Mouse (Mus musculus): ENCODE measurements around the gene Siah2. TPM values are rescaled to one million over a fixed set of nuclear protein-coding genes. Genes with fewer than 3 reads are reported as not detected.

Gene Siah2
- polyA plus RNA-seq, 1 experiment from 2014 or later: 7.4 TPM

DNA sequence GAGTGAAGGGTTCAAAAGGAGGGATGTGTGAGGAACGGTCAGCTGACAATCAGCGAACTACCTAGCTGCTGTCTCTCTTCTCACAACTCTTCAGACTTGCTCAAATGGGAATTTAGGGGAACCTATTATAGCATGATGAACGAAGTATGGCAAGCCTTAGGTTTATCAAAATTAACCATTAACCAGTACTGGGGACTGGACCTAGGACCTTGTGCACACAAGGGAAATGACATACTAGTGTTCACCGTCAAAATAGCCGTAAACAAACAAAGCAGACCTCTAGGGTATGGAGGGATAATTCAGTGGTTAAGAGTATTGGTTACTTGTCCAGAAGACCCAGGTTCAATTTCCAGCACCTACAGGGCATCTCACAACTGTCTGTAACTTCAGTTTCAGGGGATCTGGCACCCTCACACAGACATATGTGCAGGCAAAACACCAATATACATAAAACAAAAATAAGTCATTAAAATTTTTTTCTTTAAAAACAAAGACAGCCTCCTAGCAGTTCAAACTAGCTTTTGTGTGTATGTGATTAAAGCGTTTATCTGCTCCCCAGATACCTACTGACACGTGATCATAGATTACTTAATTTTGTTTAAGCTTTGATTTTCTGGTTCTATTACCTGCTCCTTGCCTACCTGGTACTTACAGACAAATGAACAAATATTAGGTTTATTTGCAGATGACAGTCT lies 11.1 kb downstream of the Siah2 start:
- H3K9ac ChIP-seq: no peak overlapping the region
- DNase-seq (no peak), ATAC-seq (ENCODE audit: insufficient read depth) (no peak)
- no peak overlapping the region for H3K4me3 ChIP-seq (ENCODE audit: low read depth, low read length)
- H3K4me2 ChIP-seq: no peak overlapping the region
- WGBS: 67% methylated on average over 7 of the region's 7 CpGs
- no peak for TF ChIP-seq CTCF (IDR thresholded peaks at IDR 0.05; ENCODE audit: low read depth)
- no peaks in the 10 kb centered on the region for H3K36me3 ChIP-seq (ENCODE audit: insufficient read depth)
- no peaks in the 10 kb centered on the region for H3K9me3 ChIP-seq (ENCODE audit: low read depth, low read length)
- H3K27me3 ChIP-seq (ENCODE audit: insufficient read depth, low read length): no peaks in the 10 kb centered on the region
- no peak overlapping the region for H3K27ac ChIP-seq (ENCODE audit: low read depth)
- H3K4me1 ChIP-seq (ENCODE audit: insufficient read depth): peaks cover 8% of the 10 kb centered on the region

GRCm38 (mm10) chr3:58679996-58680395 lies 12.2 kb downstream of the Siah2 start:
- Histone ChIP-seq H3K9me3 (ENCODE audit: low read depth, low read length) (no peaks in the 10 kb centered on the region), H3K27ac (ENCODE audit: low read depth) (no peak overlapping the region), H3K9ac (no peak overlapping the region), H3K4me2 (no peak overlapping the region), H3K27me3 (ENCODE audit: insufficient read depth, low read length) (no peaks in the 10 kb centered on the region), H3K4me1 (ENCODE audit: insufficient read depth) (peaks cover 8% of the 10 kb centered on the region), H3K36me3 (ENCODE audit: insufficient read depth) (peaks cover 9% of the 10 kb centered on the region; the same call in 1 of the 2 replicates), H3K4me3 (ENCODE audit: low read depth, low read length) (no peak overlapping the region)
- no peak for TF ChIP-seq CTCF (IDR thresholded peaks at IDR 0.05; ENCODE audit: low read depth)
- 37% methylated on average over 4 of the region's 4 CpGs for WGBS
- ATAC-seq (ENCODE audit: insufficient read depth) (no peak), DNase-seq (no peak)

DNA sequence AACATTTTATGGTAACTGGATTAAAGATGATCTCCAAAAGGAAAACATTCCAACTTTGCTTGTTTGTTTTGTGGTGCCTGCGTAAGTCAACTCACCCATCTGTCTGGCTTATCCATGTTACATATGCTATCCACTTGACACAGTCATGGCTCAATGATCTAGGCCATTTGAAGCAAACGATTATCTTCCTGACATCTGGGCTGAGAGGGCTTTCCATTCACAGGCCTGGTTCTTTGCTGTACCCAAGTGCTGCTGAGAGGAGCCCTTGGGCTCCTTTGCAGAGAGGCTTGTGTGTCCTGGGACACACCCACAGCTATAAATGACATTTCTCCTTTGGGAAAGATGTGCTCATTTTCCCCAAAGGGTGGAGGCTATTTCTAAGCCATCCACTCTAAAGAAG lies 13.3 kb downstream of the Siah2 start:
- WGBS: 59% methylated on average over 2 of the region's 2 CpGs
- no peak overlapping the region for H3K4me3 ChIP-seq (ENCODE audit: low read depth, low read length)
- no peak for ATAC-seq (ENCODE audit: insufficient read depth)
- no peak overlapping the region for H3K9ac ChIP-seq
- H3K27ac ChIP-seq (ENCODE audit: low read depth): no peak overlapping the region
- H3K9me3 ChIP-seq (ENCODE audit: low read depth, low read length): no peaks in the 10 kb centered on the region
- no peak overlapping the region for H3K4me2 ChIP-seq
- H3K27me3 ChIP-seq (ENCODE audit: insufficient read depth, low read length): no peaks in the 10 kb centered on the region
- DNase-seq: no peak
- H3K4me1 ChIP-seq (ENCODE audit: insufficient read depth): peaks cover 8% of the 10 kb centered on the region
- peaks cover 10% of the 10 kb centered on the region; the same call in 1 of the 2 replicates for H3K36me3 ChIP-seq (ENCODE audit: insufficient read depth)
- no peak for TF ChIP-seq CTCF (IDR thresholded peaks at IDR 0.05; ENCODE audit: low read depth)

- peaks cover 8% of the 10 kb centered on the region for H3K4me1 ChIP-seq (ENCODE audit: insufficient read depth)
- H3K4me3 ChIP-seq (ENCODE audit: low read depth, low read length): no peak overlapping the region
- no peaks in the 10 kb centered on the region for H3K27me3 ChIP-seq (ENCODE audit: insufficient read depth, low read length)
- H3K4me2 ChIP-seq: no peak overlapping the region
- H3K9ac ChIP-seq: no peak overlapping the region
- DNase-seq (no peak), ATAC-seq (ENCODE audit: insufficient read depth) (no peak)
- H3K36me3 ChIP-seq (ENCODE audit: insufficient read depth): peaks cover 10% of the 10 kb centered on the region; the same call in 1 of the 2 replicates
- no peak for TF ChIP-seq CTCF (IDR thresholded peaks at IDR 0.05; ENCODE audit: low read depth)
- H3K27ac ChIP-seq (ENCODE audit: low read depth): no peak overlapping the region
- no peaks in the 10 kb centered on the region for H3K9me3 ChIP-seq (ENCODE audit: low read depth, low read length)
- WGBS: 40% methylated on average over 8 of the region's 8 CpGs
Observed at GRCm38 (mm10) chr3:58678384-58678783, 13.8 kb downstream of the Siah2 start.

- H3K9ac ChIP-seq: no peak overlapping the region
- peaks cover 8% of the 10 kb centered on the region for H3K4me1 ChIP-seq (ENCODE audit: insufficient read depth)
- H3K27me3 ChIP-seq (ENCODE audit: insufficient read depth, low read length): no peaks in the 10 kb centered on the region
- H3K9me3 ChIP-seq (ENCODE audit: low read depth, low read length): no peaks in the 10 kb centered on the region
- H3K4me2 ChIP-seq: no peak overlapping the region
- TF ChIP-seq CTCF (IDR thresholded peaks at IDR 0.05; ENCODE audit: low read depth): no peak
- ATAC-seq (ENCODE audit: insufficient read depth): no peak
- no peak overlapping the region for H3K27ac ChIP-seq (ENCODE audit: low read depth)
- no peak for DNase-seq
- H3K4me3 ChIP-seq (ENCODE audit: low read depth, low read length): no peak overlapping the region
- WGBS: 61% methylated on average over 3 of the region's 3 CpGs
- H3K36me3 ChIP-seq (ENCODE audit: insufficient read depth): peaks cover 10% of the 10 kb centered on the region; the same call in 1 of the 2 replicates
Observed at GRCm38 (mm10) chr3:58677615-58678014, 14.6 kb downstream of the Siah2 start.

DNA sequence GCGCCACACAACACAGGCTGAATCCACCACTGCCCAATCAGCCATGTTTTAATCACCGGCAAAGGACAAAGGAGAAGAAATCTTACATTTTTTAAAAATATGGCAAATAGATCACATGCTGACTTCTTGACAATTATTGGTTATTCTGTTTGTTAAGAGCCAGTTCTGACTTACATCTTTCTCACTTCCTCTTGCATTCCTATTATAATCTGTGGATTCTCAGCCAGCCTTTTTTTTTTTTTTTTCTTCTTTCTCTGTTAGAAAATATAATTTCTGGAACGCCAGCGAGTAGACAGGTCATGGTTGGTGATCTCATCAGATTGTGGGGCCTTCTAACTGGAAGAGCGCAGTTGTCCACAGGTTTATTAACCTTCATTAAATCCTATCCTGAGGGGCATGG lies 18.9 kb downstream of the Siah2 start:
- WGBS: 84% methylated on average over 5 of the region's 5 CpGs

GRCm38 (mm10) chr3:58672481-58673183 lies 19.6 kb downstream of the Siah2 start:
- WGBS: 57% methylated on average over 4 of the region's 4 CpGs
- Histone ChIP-seq H3K27ac (ENCODE audit: low read depth) (no peak overlapping the region), H3K4me3 (ENCODE audit: low read depth, low read length) (no peak overlapping the region), H3K9ac (no peak overlapping the region), H3K27me3 (ENCODE audit: insufficient read depth, low read length) (no peaks in the 10 kb centered on the region), H3K4me1 (ENCODE audit: insufficient read depth) (no peaks in the 10 kb centered on the region), H3K9me3 (ENCODE audit: low read depth, low read length) (no peaks in the 10 kb centered on the region), H3K4me2 (no peak overlapping the region), H3K36me3 (ENCODE audit: insufficient read depth) (peaks cover 10% of the 10 kb centered on the region; the same call in 1 of the 2 replicates)
- DNase-seq: no peak
- TF ChIP-seq CTCF (IDR thresholded peaks at IDR 0.05; ENCODE audit: low read depth): no peak
- ATAC-seq (ENCODE audit: insufficient read depth): peak; percentile 35; the same call in 1 of the 2 replicates

More for the DNA sequence above, 18.9 kb downstream of the Siah2 start:
- Histone ChIP-seq H3K4me3 (ENCODE audit: low read depth, low read length) (no peak overlapping the region), H3K4me2 (no peak overlapping the region), H3K27ac (ENCODE audit: low read depth) (no peak overlapping the region), H3K9me3 (ENCODE audit: low read depth, low read length) (no peaks in the 10 kb centered on the region), H3K9ac (no peak overlapping the region), H3K4me1 (ENCODE audit: insufficient read depth) (peaks cover 1% of the 10 kb centered on the region), H3K36me3 (ENCODE audit: insufficient read depth) (peaks cover 10% of the 10 kb centered on the region; the same call in 1 of the 2 replicates), H3K27me3 (ENCODE audit: insufficient read depth, low read length) (no peaks in the 10 kb centered on the region)
- no peak for DNase-seq
- no peak for ATAC-seq (ENCODE audit: insufficient read depth)
- TF ChIP-seq CTCF (IDR thresholded peaks at IDR 0.05; ENCODE audit: low read depth): no peak
